Mouse (Mus musculus) lung, postnatal 25 days (tissue): ENCODE results near the gene Efhd1.

Experiments used
- DNase-seq: peaks from one replicate; pipeline ENCODE4 v3.0.0; 2022; ENCODE audit warnings: low spot score

Gene Efhd1

DNA sequence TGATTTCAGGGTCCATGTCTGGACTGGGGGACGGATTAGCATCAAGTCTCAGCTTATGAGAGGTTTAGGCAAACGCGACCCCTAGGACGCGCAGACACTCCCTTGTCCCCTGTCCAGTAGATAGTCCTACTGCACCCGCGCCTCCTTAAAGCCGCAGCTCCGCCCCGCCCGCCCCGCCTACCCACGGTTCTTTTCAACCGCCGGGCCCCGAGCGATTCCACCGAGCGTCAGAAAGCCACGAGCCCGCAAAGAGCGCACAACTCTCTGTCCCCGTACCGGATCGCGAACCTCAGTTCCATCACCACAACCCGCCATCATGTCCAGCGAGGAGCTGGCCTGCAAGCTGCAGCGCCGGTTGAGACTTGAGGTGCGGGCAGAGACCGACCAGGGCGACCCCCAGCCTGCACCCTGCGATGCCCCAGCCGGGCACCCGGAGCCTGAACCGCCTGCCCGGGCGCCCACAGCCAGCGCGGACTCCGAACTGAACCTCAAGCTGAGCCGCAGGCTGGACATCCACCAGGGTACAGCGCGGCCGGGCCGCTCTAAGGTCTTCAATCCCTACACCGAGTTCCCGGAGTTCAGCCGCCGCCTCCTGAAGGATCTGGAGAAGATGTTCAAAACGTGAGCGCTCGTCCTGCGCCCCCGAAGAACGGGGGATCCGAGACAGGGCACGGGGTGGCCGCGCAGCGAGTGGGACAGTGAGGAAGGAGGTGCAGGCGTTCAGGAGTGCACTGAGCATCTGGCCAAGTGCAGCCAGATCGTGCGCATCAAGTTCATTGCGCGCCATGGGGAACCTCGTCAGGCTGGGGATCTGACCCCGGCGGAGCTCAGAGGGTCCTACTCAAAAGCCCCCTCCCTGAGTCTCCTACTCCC, at the start of gene Efhd1:
Efhd1 (plus strand) TSS at position 230 of the 873 bp plus-strand sequence.
- no peak for DNase-seq

- DNase-seq: no peak
These were observed 49.4 kb upstream of the Efhd1 start for GRCm38 (mm10) chr1:87214748-87215147.

DNA sequence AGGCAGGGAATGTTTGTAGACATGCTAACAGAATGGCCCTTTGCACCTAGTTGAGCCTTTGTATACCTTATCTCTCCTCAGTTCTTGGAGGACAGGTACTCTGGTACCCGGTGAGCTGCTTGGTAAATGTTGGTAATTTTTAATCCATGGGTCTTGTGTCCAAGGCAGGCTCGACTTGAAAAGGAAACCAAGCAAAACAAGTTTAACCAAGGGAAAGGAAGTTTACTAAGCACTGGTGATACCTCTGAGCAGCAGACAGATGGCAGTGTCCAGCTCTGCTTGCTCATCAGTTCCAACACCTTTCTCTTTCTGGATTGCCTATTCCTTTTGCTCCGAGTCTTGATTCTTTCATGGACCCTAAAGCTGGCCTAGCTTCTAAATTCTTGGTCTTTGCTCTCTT, 46.2 kb upstream of the Efhd1 start:
- DNase-seq: no peak

GRCm38 (mm10) chr1:87225739-87226138, 38.4 kb upstream of the Efhd1 start:
- DNase-seq: no peak

DNA sequence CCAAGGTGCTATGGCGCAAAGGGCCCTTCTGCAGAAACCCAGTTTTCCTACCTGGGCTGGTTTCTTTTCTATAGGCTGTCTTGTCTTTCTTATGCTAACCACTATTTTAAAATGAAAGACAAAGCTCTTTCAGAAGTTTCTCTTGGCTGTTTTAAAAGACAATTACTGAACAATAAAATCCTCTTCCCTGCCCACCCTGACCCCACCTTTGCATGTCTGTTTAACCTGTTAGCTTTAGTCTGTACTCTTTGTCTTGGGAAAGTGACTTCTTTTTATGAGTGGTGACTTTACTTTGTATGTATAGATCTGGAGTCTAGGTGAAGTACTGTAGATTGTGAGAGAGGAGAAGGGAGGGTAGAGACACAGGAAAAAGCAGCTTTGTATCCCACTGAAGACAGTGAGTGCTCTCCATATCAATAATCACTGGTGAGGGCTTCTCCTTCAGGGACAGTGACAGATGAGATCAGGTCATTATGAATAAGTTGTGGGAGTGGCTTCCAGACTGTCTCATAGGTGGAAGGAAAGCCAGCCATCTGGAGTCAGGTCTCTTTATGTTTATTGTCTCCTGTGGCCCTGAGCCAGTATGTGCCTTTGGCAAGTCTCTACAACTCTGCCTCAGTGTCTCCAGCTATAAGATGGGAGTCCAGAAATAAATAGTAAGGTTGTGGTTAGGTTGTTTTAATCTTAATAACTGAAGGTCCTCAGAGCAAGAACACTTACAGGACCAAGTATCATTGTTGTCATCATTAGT, 37.6 kb upstream of the Efhd1 start:
- no peak for DNase-seq

- DNase-seq: no peak
These were observed 37.0 kb upstream of the Efhd1 start for GRCm38 (mm10) chr1:87227160-87227550.

DNA sequence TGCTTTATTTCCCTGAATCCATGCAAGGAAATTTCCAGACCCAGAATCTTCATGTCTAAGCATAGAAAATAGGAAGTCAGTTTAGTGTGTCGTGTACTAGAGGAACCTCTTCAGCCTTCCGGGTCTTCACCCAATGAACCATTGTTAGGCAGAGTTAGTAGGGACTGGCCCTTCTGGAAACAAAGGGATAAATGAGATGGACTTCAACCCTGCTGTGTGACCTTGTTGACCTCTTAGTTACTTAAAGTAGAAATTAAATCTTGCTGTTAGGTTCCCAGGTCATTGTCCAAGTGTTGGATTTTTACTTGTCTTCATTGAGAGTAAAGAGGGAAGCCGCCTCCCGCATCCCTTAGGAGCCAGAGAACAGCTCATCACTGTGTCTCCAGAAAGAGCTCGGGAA, 33.6 kb upstream of the Efhd1 start:
- no peak for DNase-seq

- DNase-seq: no peak
These were observed 32.0 kb upstream of the Efhd1 start for GRCm38 (mm10) chr1:87232197-87232596.

- DNase-seq: no peak
These were observed 25.1 kb upstream of the Efhd1 start for GRCm38 (mm10) chr1:87239056-87239455.

GRCm38 (mm10) chr1:87243021-87243420, 21.1 kb upstream of the Efhd1 start:
- DNase-seq: no peak

- no peak for DNase-seq
These were observed 18.7 kb upstream of the Efhd1 start for GRCm38 (mm10) chr1:87245430-87245829.

DNA sequence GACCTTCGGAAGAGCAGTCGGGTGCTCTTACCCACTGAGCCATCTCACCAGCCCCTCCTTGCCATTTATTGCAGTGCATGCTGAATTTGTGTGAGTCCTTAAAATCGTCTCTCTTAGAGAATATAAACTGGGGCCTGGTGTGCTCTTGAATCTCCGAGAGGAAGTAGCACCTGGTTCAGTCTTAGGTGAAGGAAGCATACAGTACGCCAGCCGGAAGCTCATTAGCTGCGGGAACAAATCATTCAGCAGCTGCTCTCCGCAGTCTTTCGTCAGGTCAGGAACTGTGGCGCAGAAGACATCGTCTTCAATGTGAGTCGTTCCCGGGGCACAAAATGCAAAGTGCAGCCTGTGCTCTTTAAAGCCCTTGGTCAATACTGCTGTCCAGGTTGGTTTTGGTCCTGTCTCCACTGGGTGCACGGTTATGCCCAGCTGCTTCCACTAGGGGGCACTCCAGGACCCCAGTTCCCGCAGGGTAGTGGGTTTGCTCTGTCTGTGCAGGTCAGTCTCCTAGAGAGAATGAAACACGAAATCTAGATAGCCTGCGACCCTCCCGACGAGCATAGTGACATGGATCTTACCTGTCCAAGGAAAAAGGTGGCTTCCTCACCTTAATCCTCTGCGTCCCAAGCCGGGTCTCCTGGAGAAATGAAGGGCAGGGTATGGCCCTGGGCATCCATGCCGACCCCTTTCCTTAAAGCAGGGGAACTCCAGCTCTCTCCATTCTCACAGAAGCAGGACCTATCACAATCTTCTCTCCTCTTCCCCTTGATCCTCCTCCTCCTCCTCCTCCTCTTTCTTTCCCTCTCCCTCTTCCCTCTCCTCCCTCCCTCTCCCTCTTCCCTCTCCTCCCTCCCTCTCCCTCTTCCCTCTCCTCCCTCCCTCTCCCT, 18.0 kb upstream of the Efhd1 start:
- peak; percentile 58 for DNase-seq

- no peak for DNase-seq
These were observed 12.0 kb upstream of the Efhd1 start for GRCm38 (mm10) chr1:87252040-87252609.

GRCm38 (mm10) chr1:87255173-87255572, 9.0 kb upstream of the Efhd1 start:
- no peak for DNase-seq

- no peak for DNase-seq
These were observed 6.5 kb upstream of the Efhd1 start for GRCm38 (mm10) chr1:87257691-87258090.

DNA sequence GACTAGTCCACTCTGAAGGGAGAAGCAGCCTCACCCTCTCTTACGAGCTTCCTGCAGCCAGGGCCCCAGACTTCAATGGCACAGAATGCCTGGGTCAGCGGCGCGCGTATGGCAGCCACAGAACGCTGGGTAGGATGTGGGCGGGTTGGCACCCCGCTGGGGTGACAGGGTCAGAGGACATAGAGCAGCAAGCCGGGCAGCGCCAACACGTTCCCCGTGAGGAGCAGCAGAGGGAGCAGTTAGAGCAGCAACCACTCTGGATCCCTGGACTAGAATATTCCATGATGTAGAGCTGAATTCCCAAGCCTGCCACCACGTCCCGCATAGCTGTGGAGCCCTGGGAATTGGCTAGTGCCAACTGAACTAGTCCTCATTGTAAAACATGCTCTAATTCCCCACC, 5.7 kb upstream of the Efhd1 start:
- no peak for DNase-seq

GRCm38 (mm10) chr1:87259316-87259715, 4.8 kb upstream of the Efhd1 start:
- DNase-seq: no peak

- no peak for DNase-seq
These were observed 906 bp upstream of the Efhd1 start for GRCm38 (mm10) chr1:87263257-87263656.

DNA sequence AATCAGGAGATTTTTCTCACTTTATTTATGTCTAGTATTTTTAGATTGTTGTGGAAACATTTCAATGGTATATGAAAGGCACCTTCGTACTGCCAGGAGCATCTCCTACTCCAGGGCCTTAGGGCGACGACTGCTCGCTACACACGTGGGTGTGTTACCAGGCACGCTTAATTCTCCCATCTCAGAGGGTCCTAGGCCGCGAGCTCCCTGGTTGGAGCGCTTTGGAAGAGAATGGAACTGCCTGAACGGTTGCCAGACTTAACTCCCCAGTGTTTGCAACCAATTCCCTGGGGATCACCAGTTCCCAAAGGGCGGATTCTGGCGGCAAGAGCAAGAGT, 398 bp upstream of the Efhd1 start:
- DNase-seq: no peak

DNA sequence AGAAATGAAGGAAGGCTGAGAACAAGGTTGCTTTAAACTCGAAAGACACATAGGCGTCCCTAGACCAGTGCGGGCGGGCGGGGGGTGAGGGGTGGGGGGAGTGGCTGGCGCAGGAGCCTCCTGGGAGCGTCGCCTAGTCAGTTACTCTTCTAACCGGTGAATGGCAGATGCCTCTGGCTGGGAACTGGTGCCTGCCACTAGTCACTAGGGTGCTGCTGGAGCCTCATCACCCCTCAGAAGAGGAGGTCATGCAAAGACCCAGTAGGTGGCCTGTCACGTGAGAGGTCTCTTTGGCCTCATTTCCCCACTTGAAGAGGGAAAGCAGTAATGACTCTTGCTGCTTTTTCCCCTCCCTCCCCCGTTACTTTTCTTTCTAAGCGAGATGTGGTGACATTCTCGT, 1.0 kb downstream of the Efhd1 start:
- no peak for DNase-seq

DNA sequence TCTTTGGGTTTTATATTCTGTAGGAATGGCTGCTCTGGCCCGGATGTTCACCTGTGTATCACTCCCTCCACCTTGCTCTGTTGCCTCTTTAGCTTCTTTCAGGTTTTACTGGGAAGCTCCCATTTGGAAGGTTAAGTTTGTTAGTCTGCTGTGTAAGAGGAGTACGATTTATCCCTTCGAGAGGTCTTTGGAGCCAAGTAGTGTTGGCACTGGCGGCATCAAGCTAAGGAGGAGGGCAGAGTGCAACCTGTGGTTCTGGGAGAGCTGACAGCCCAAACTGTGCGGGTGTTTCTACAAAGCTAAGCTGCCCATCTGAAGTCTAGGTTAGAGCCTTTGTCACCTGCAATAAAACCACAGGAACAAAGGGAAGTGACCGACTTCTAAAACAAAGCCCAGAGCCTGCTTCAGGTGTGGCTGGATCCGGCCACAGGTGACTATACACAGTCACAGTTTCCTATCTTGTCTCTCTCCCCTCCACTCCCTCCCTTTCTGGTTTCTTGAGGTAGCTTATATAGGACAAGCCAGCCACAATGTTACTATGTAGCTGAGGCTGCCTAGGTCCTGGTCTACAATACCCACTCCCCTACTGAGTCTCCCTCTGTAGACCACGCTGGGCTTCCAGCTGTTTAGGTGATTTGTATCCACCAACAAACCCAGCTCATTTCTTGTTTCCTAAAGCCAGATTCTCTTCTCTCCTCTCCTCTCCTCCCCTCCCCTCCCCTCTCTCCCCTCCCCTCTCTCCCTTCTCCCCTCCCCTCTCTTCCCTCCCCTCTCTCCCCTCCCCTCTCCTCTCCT, 2.3 kb downstream of the Efhd1 start:
- no peak for DNase-seq
